Mouse (Mus musculus) forebrain, embryonic 12.5 days (tissue): ENCODE data around the gene Kynu. TPM values are rescaled to one million over a fixed set of nuclear protein-coding genes. Genes with fewer than 3 reads are reported as not detected.

Experiments used
- ATAC-seq: fragments of 200-750 bp; cut with Nextera tagmentation; 2 replicates; pipeline ENCODE4 v1.8.0; 2017; ENCODE audit warnings: moderate TSS enrichment; ENCODE audit not compliant: low FRiP score
- H3K27ac ChIP-seq: fragments of 300-500 bp; sonication (generic); 2 replicates; pipeline ENCODE4 v1.5.1; 2016; ENCODE audit warnings: mild to moderate bottlenecking
- H3K27me3 ChIP-seq: fragments of 300-500 bp; sonication (generic); 2 replicates; pipeline ENCODE4 v1.6.1; 2016; ENCODE audit warnings: mild to moderate bottlenecking
- H3K36me3 ChIP-seq: fragments of 300-500 bp; sonication (generic); replicated peaks from 2 replicates; pipeline ENCODE4 v1.6.1; 2016; ENCODE audit warnings: mild to moderate bottlenecking
- H3K4me1 ChIP-seq: fragments of 300-500 bp; sonication (generic); 2 replicates; pipeline ENCODE4 v1.6.1; 2016
- H3K4me2 ChIP-seq: fragments of 300-500 bp; sonication (generic); 2 replicates; pipeline ENCODE4 v1.6.1; 2016; ENCODE audit warnings: mild to moderate bottlenecking, moderate library complexity
- H3K4me3 ChIP-seq: fragments of 300-500 bp; sonication (generic); replicated peaks from 2 replicates; pipeline ENCODE4 v1.5.1; 2016; ENCODE audit warnings: mild to moderate bottlenecking
- H3K9ac ChIP-seq: fragments of 300-500 bp; sonication (generic); 2 replicates; pipeline ENCODE4 v1.6.1; 2016; ENCODE audit warnings: mild to moderate bottlenecking
- H3K9me3 ChIP-seq: fragments of 300-500 bp; sonication (generic); 2 replicates; pipeline ENCODE4 v1.6.1; 2016
- WGBS: fragments of 180-500 bp; shearing (Covaris S2); methylation state at CpG from one replicate; pipeline ENCODE4 v1.1.7; 2016; 5-methylcytosine and 5-hydroxymethylcytosine counted together
- polyA plus RNA-seq: library from polyadenylated mRNA; unstranded; fragments of >200 nt; fragmentation: Nextera tagmentation; extraction: Ambion mirVana; gene quantifications from 2 replicates; pipeline ENCODE4 v1.2.1, GENCODE M21; 2016

Kynu gene
- polyA plus RNA-seq: 0.23 and 0.72 TPM in 2 replicates

- H3K9ac ChIP-seq: no peak within 1 kb of the TSS
- 0 out of 2 replicates have a peak, but pooled peaks cover 3% of the 10 kb centered on the region for H3K4me1 ChIP-seq
- no peaks in the 10 kb centered on the region for H3K9me3 ChIP-seq
- WGBS: 29% methylated on average over 9 of the region's 9 CpGs
- no peak within 1 kb of the TSS for H3K27ac ChIP-seq
- no peak for ATAC-seq
- H3K36me3 ChIP-seq: no peaks in the 10 kb centered on the region
- H3K4me2 ChIP-seq: no peak within 1 kb of the TSS
- no peak within 1 kb of the TSS for H3K4me3 ChIP-seq
- no peaks in the 10 kb centered on the region for H3K27me3 ChIP-seq
Observed at GRCm38 (mm10) chr2:43555062-43555888, at the start of gene Kynu. TSS of gene Kynu (plus strand) at chr2:43555329.

GRCm38 (mm10) chr2:43506182-43506581 lies 48.9 kb upstream of the Kynu start:
- Histone ChIP-seq H3K9ac (no peak overlapping the region), H3K27ac (no peak overlapping the region), H3K9me3 (no peaks in the 10 kb centered on the region), H3K4me1 (no peaks in the 10 kb centered on the region), H3K4me3 (no peak overlapping the region), H3K27me3 (no peaks in the 10 kb centered on the region), H3K36me3 (no peaks in the 10 kb centered on the region), H3K4me2 (no peak overlapping the region)
- no peak for ATAC-seq
- WGBS: 96% methylated on average over 3 of the region's 3 CpGs

- H3K4me1 ChIP-seq: no peaks in the 10 kb centered on the region
- WGBS: 20% methylated on average over 7 of the region's 7 CpGs
- no peak overlapping the region for H3K4me2 ChIP-seq
- no peak overlapping the region for H3K27ac ChIP-seq
- H3K36me3 ChIP-seq: no peaks in the 10 kb centered on the region
- H3K9ac ChIP-seq: no peak overlapping the region
- no peaks in the 10 kb centered on the region for H3K27me3 ChIP-seq
- H3K9me3 ChIP-seq: 0 out of 2 replicates have a peak, but pooled peaks cover 5% of the 10 kb centered on the region
- no peak overlapping the region for H3K4me3 ChIP-seq
- ATAC-seq: no peak
Observed at GRCm38 (mm10) chr2:43513852-43514251, 41.3 kb upstream of the Kynu start.

- no peak overlapping the region for H3K4me2 ChIP-seq
- H3K4me3 ChIP-seq: no peak overlapping the region
- 88% methylated on average over 2 of the region's 2 CpGs for WGBS
- no peak overlapping the region for H3K27ac ChIP-seq
- ATAC-seq: no peak
- H3K9me3 ChIP-seq: no peaks in the 10 kb centered on the region
- no peaks in the 10 kb centered on the region for H3K36me3 ChIP-seq
- no peak overlapping the region for H3K9ac ChIP-seq
- H3K4me1 ChIP-seq: no peaks in the 10 kb centered on the region
- no peaks in the 10 kb centered on the region for H3K27me3 ChIP-seq
Observed at GRCm38 (mm10) chr2:43534417-43534816, 20.7 kb upstream of the Kynu start.

GRCm38 (mm10) chr2:43542615-43543014 lies 12.5 kb upstream of the Kynu start:
- Histone ChIP-seq H3K27ac (no peak overlapping the region), H3K4me3 (no peak overlapping the region), H3K36me3 (no peaks in the 10 kb centered on the region), H3K27me3 (no peaks in the 10 kb centered on the region), H3K4me1 (no peaks in the 10 kb centered on the region), H3K4me2 (no peak overlapping the region), H3K9me3 (no peaks in the 10 kb centered on the region), H3K9ac (no peak overlapping the region)
- no peak for ATAC-seq
- 94% methylated on average over 3 of the region's 3 CpGs for WGBS

- H3K9me3 ChIP-seq: no peaks in the 10 kb centered on the region
- no peaks in the 10 kb centered on the region for H3K36me3 ChIP-seq
- H3K4me3 ChIP-seq: no peak overlapping the region
- H3K4me2 ChIP-seq: no peak overlapping the region
- no peak overlapping the region for H3K27ac ChIP-seq
- WGBS: 87% methylated on average over 3 of the region's 3 CpGs
- no peak overlapping the region for H3K9ac ChIP-seq
- no peaks in the 10 kb centered on the region for H3K4me1 ChIP-seq
- H3K27me3 ChIP-seq: no peaks in the 10 kb centered on the region
- ATAC-seq: no peak
Observed at GRCm38 (mm10) chr2:43545665-43546064, 9.5 kb upstream of the Kynu start.

- H3K27ac ChIP-seq: no peak overlapping the region
- H3K36me3 ChIP-seq: no peaks in the 10 kb centered on the region
- ATAC-seq: no peak
- no peaks in the 10 kb centered on the region for H3K27me3 ChIP-seq
- H3K9me3 ChIP-seq: no peaks in the 10 kb centered on the region
- H3K4me2 ChIP-seq: no peak overlapping the region
- H3K9ac ChIP-seq: no peak overlapping the region
- 95% methylated on average over 1 of the region's 1 CpGs for WGBS
- H3K4me3 ChIP-seq: no peak overlapping the region
- H3K4me1 ChIP-seq: no peaks in the 10 kb centered on the region
Observed at GRCm38 (mm10) chr2:43546448-43546847, 8.7 kb upstream of the Kynu start.

GRCm38 (mm10) chr2:43554216-43554615 lies 913 bp upstream of the Kynu start:
- 61% methylated on average over 4 of the region's 4 CpGs for WGBS
- Histone ChIP-seq H3K27me3 (no peaks in the 10 kb centered on the region), H3K4me1 (0 out of 2 replicates have a peak, but pooled peaks cover 3% of the 10 kb centered on the region), H3K9ac (no peak overlapping the region), H3K4me3 (no peak overlapping the region), H3K9me3 (no peaks in the 10 kb centered on the region), H3K27ac (no peak overlapping the region), H3K4me2 (no peak overlapping the region), H3K36me3 (no peaks in the 10 kb centered on the region)
- no peak for ATAC-seq

GRCm38 (mm10) chr2:43555889-43556285 lies 758 bp downstream of the Kynu start:
- no peak for ATAC-seq
- Histone ChIP-seq H3K27ac (no peak overlapping the region), H3K36me3 (no peaks in the 10 kb centered on the region), H3K9me3 (no peaks in the 10 kb centered on the region), H3K9ac (no peak overlapping the region), H3K27me3 (no peaks in the 10 kb centered on the region), H3K4me1 (0 out of 2 replicates have a peak, but pooled peaks cover 3% of the 10 kb centered on the region), H3K4me3 (no peak overlapping the region), H3K4me2 (no peak overlapping the region)
- whole genome bisulfite sequencing: 60% methylated on average over 4 of the region's 4 CpGs

- Histone ChIP-seq H3K4me1 (0 out of 2 replicates have a peak, but pooled peaks cover 3% of the 10 kb centered on the region), H3K27ac (no peak overlapping the region), H3K9ac (no peak overlapping the region), H3K4me2 (no peak overlapping the region), H3K4me3 (no peak overlapping the region), H3K9me3 (no peaks in the 10 kb centered on the region), H3K36me3 (no peaks in the 10 kb centered on the region), H3K27me3 (no peaks in the 10 kb centered on the region)
- 58% methylated on average over 3 of the region's 3 CpGs for WGBS
- ATAC-seq: no peak
Observed at GRCm38 (mm10) chr2:43556985-43557384, 1.9 kb downstream of the Kynu start.

GRCm38 (mm10) chr2:43561209-43561608 lies 6.1 kb downstream of the Kynu start:
- H3K27ac ChIP-seq: no peak overlapping the region
- H3K27me3 ChIP-seq: no peaks in the 10 kb centered on the region
- H3K4me2 ChIP-seq: no peak overlapping the region
- H3K9ac ChIP-seq: no peak overlapping the region
- WGBS: 92% methylated on average over 3 of the region's 3 CpGs
- no peaks in the 10 kb centered on the region for H3K9me3 ChIP-seq
- no peak overlapping the region for H3K4me3 ChIP-seq
- no peaks in the 10 kb centered on the region for H3K36me3 ChIP-seq
- no peaks in the 10 kb centered on the region for H3K4me1 ChIP-seq
- ATAC-seq: no peak

- 95% methylated on average over 9 of the region's 9 CpGs for WGBS
- H3K36me3 ChIP-seq: no peaks in the 10 kb centered on the region
- no peaks in the 10 kb centered on the region for H3K4me1 ChIP-seq
- no peak overlapping the region for H3K9ac ChIP-seq
- H3K27ac ChIP-seq: no peak overlapping the region
- no peak overlapping the region for H3K4me3 ChIP-seq
- H3K27me3 ChIP-seq: no peaks in the 10 kb centered on the region
- no peak for ATAC-seq
- H3K9me3 ChIP-seq: no peaks in the 10 kb centered on the region
- H3K4me2 ChIP-seq: no peak overlapping the region
Observed at GRCm38 (mm10) chr2:43562779-43563178, 7.7 kb downstream of the Kynu start.

- no peaks in the 10 kb centered on the region for H3K9me3 ChIP-seq
- no peak overlapping the region for H3K4me3 ChIP-seq
- H3K27me3 ChIP-seq: no peaks in the 10 kb centered on the region
- ATAC-seq: no peak
- H3K4me2 ChIP-seq: no peak overlapping the region
- no peaks in the 10 kb centered on the region for H3K4me1 ChIP-seq
- 47% methylated on average over 1 of the region's 1 CpGs for WGBS
- no peak overlapping the region for H3K9ac ChIP-seq
- H3K36me3 ChIP-seq: no peaks in the 10 kb centered on the region
- no peak overlapping the region for H3K27ac ChIP-seq
Observed at GRCm38 (mm10) chr2:43568406-43568805, 13.3 kb downstream of the Kynu start.
